Mouse (Mus musculus) cerebellum, postnatal 10 days (tissue): ENCODE measurements at regions not wholly inside any gene's neighbourhood (a gene's known extent, or its start where the extent isn't known, plus 50 kb on each side); places are given as distances from the start of the nearest gene placed in this dataset.
"Not testable (repeated sequence)": the region's sequence is repeated elsewhere in the genome, so short reads cannot be mapped to it uniquely, and the experiment has no call there.

Experiments used
- DNase-seq, 2 experiments: peaks; one replicate each; pipeline ENCODE4 v3.0.0; 2021; ENCODE audit warnings: mixed read lengths in 2 of 2

DNA sequence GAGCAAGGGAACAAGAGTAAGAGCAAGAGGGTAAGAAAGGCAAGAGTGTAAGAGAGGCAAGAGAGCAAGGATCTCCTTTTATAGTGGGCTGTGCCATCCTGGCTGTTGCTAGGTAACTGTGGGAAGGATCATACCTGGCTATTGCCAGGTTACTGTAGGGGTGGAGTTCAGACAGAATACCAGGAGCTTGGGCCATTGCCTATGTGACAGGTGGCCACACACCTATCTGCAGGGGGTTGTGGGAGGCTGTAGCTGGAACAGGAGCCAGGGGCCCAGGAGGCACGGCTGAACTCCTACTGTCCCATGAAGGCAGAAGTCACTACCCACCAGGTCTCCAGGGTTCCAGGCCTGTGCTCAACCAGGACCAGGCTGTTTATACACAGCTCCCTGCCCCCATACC, 1149.0 kb downstream of the 9330182O14Rik start:
- DNase-seq = peak; percentile 23 to 46

DNA sequence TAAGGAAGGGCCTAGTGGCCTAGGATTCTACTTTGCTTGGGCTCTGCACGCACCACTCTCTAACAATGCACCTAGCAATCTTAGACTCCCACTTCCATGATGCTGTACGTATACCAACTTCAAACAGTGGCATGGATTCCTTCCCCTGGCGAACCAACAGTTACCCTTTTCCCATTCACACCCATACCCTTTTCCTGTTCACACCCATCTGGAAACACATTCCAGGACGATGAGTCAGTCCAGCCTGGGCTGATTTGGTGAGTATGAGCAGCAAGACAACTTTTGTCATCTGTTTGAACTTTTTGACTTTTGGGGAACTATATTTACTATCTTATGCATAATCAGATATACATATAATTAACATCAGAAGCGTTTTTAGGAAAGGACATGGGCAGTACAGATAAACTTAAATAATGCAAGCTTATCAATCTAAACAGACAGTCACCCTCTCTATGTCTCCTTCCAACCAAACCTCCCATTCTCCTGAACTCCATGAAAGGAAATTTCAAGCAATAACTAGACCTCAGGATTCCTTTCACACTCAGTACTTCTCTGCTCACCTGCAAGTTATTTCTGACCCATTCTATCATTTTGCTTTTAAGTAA, 1152.7 kb downstream of the 9330182O14Rik start:
- DNase-seq = no peak

- DNase-seq = no peak
These were observed 1163.3 kb downstream of the 9330182O14Rik start for GRCm38 (mm10) chr15:41297419-41297818.

GRCm38 (mm10) chr15:41306638-41307037, 1172.5 kb downstream of the 9330182O14Rik start:
- no peak for DNase-seq

DNA sequence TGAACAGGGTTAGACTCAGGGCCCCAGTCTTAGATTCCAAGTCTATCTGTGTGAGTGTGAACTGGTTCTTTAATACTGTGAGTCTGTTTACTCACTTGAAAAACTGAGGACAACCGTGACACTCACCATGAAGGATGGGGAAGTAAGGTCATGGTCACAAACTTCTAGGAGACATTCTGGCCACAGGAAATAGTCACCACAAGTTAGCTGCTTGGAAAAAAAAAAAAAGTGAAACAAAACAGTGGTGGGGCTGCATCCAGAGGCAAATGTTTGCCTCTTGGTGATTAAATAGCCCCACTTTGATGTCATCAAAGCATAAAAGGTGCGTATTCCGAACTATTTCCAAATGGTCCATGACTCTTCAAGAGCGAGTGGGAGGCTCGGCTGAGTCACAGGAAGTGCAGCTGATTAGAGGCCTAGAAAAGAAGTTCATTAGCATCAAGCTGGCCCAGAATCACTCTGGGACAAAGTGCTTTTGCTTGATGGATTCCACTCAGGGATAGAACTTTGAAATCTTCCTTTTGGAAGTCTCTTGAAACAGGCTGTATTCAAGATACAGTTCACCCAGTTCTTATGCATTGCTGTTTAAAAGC, 1177.7 kb downstream of the 9330182O14Rik start:
- DNase-seq = no peak

GRCm38 (mm10) chr15:41314916-41315315, 1180.8 kb downstream of the 9330182O14Rik start:
- no peak for DNase-seq

DNA sequence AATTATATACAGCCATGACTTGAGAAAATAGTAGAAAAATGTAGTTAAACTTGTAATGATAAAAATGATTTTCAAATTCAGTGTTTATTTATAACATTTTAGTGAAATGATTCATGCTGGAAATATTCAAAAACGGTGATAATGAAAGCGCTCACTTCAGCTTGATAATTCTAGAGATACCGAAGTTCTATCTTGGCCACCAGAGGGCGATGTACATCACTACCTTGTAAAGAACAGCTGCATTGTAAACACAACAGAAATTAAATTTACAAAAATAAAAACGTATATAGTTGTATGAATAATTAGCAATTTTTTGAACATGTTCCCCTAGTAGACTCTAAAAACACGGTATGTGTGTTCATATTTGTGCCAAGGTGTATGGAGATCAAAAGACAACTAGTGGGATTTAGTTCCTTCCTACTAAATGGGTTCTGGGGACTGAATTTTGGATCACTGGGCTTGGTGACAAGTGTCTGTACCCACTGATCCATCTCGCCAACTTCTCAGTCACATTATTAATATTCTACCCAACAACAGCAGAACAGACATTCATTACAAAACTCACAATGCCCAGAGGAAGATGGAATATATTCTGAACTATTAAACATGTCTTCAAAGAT, 1191.6 kb downstream of the 9330182O14Rik start:
- peak; percentile 81 to 87 for DNase-seq

DNA sequence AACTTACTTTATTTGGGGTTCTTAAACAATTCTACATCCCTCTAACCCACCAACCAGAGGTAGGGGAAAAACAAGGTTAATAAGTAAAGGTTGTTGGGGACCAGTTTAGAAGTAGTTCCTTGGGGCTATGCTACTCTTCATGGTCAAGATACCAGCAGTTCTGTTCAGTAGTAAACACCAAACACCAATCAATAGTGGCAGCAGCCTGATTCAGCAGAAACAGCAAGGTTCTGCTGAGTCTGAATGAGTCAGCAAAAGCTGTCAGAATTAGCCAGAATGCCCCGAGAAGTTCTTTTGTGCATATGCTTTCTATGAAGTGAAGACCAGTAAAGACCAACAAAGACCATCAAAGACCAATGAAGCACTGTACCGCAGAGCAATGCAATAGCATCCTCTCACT, 1195.1 kb downstream of the 9330182O14Rik start:
- no peak for DNase-seq

DNA sequence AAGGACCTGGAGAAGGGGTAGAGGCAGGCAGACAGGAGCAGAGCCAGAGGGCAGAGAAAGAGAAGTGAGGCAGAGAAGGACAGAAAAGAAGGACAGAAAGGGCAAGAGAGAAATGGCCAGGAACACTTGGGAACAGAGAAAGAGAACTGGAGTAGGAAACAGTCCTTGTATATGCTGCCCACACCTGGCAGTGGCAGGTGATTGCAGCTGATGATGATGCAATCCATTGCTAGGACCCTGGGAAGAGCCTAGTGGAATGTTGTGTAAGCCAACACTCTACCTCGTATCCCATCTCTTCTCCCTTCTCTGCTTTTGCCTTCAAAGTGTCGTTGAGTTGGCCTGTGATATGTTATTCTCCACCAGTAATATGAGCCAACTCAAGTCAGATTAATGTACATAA, 1195.9 kb downstream of the 9330182O14Rik start:
- DNase-seq = no peak

DNA sequence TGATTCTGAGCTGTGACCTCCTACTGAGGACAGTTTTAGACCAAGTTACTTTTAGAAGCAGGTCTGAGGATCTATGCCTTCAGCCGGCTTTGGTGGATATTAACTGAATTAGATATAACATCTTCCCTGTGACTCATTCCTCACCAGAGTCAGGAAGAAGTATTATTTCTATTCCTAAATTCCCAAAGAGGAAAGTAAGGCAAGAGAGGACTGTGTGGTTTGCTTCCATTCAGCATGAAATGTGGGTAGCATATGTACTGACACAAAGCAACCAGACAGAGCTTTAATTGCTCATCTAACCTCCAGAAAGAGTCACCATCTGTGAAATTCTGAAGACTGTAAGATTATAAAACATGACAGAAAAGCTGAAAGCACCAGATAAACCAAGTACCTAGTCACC, 1198.3 kb downstream of the 9330182O14Rik start:
- no peak for DNase-seq

- no peak for DNase-seq
These were observed 1199.0 kb downstream of the 9330182O14Rik start for GRCm38 (mm10) chr15:41333165-41333564.

GRCm38 (mm10) chr15:41340621-41341020, 1206.5 kb downstream of the 9330182O14Rik start:
- not testable (repeated sequence) for DNase-seq

DNA sequence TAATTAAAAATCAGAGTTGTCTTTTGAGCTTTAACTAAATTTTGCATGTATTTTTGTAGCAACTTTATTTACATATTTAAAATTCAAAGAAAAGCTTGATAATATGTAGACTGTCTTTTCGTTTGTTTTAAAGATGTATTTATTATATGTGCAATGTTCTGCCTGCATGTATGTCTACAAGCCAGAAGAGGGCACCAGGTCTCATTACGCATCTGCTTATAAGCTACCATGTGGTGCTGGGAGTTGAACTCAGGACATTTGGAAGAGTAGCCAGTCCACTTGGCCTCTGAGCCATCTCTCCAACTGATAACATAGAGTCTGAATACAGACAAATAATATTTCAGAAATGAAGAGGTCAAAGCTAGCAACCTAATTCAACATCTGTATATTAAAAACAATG, 1211.4 kb downstream of the 9330182O14Rik start:
- DNase-seq = no peak

GRCm38 (mm10) chr15:41347221-41347620, 1213.1 kb downstream of the 9330182O14Rik start:
- no peak for DNase-seq

DNA sequence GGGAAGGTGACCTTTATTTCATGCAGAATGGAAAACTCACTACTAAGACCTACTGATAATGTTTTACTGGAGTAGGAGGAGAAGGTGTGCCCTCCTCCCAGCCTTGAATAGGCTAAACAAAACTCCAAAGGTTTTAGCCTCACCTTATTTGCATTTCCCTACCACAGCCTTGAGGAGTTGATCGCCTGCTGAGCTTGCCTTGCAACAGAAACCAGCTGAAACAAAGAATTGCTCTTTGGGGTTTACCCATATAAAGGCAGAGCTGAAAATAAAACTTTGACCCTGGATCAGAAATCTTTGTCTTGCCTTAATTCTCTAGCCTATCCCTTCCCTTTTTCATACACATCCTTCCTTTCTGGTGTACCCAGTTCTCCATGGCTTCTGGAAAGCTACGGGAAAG, 1218.0 kb downstream of the 9330182O14Rik start:
- no peak for DNase-seq

DNA sequence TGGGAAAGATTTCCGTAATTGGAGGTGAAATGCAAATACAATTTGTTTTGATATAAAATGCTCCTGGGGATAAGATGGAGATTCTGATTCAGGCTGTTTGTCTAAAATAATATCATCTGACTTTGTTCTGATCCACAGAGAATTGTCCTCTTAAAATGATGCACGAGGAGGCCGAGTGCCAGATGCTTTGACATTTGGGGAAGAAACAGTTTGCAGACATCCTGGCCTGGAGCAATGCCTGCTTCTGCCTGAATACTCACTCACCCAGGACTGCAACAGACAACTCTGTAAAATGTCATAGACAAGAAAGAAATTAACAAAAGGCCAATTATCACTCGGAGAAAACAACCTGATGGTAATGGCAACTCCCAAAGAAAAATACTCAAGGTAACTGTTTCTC, 1225.1 kb downstream of the 9330182O14Rik start:
- peak; percentile 10 to 17 for DNase-seq

- DNase-seq = no peak
These were observed 1240.5 kb downstream of the 9330182O14Rik start for GRCm38 (mm10) chr15:41374669-41375068.

GRCm38 (mm10) chr15:41375906-41376305, 1241.7 kb downstream of the 9330182O14Rik start:
- DNase-seq = no peak

DNA sequence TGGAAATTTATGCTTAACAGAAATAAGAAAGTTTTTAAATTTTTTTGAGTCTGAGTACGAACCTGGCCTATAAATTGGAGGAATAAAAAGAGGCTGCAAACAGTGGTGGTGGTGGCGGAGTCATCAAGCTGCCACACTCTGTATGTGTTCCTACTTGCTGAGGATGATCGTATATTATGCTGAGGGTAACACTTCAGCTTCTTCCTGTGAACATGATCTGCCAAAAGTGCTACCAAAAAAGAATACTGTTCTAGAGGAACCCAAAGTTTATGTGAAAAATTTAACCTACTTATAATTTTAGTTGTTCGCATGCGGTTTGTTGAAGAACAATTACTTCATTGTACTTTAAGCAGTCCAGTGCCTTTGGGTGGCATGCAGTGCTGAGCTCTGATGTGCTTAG, 1245.5 kb downstream of the 9330182O14Rik start:
- DNase-seq = no peak

- DNase-seq = no peak
These were observed 1246.3 kb downstream of the 9330182O14Rik start for GRCm38 (mm10) chr15:41380429-41380828.

- DNase-seq = no peak
These were observed 1256.5 kb downstream of the 9330182O14Rik start for GRCm38 (mm10) chr15:41390699-41391098.
